Mouse (Mus musculus): ENCODE results near the gene Tulp1.

- TF ChIP-seq EP300 (optimal IDR thresholded peaks at IDR 0.05), result peak; percentile 93
- no peak for TF ChIP-seq CTCF (IDR thresholded peaks at IDR 0.05; ENCODE audit: low read depth)
Observed at GRCm38 (mm10) chr17:28341091-28341490, 23.9 kb downstream of the Tulp1 start.
